Mouse (Mus musculus): ENCODE measurements at regions not wholly inside any gene's neighbourhood (a gene's known extent, or its start where the extent isn't known, plus 50 kb on each side); places are given as distances from the start of the nearest gene placed in this dataset.

- DNase-seq (ENCODE audit: extremely low spot score in 1 of 2, low spot score in 1 of 2), result no peak
These were observed 104.3 kb upstream of the Ankrd50 start for GRCm38 (mm10) chr3:38588966-38589365.

- DNase-seq (ENCODE audit: extremely low spot score in 1 of 2, low spot score in 1 of 2), result no peak
These were observed 100.9 kb upstream of the Ankrd50 start for GRCm38 (mm10) chr3:38585509-38585908.

GRCm38 (mm10) chr3:38579781-38580180 lies 95.1 kb upstream of the Ankrd50 start:
- no peak for DNase-seq (ENCODE audit: extremely low spot score in 1 of 2, low spot score in 1 of 2)

- no peak for DNase-seq (ENCODE audit: extremely low spot score in 1 of 2, low spot score in 1 of 2)
These were observed 93.4 kb upstream of the Ankrd50 start for GRCm38 (mm10) chr3:38577890-38578628.

GRCm38 (mm10) chr3:38573594-38573993 lies 89.0 kb upstream of the Ankrd50 start:
- no peak for DNase-seq (ENCODE audit: extremely low spot score in 1 of 2, low spot score in 1 of 2)

- no peak for DNase-seq (ENCODE audit: extremely low spot score in 1 of 2, low spot score in 1 of 2)
These were observed 87.5 kb upstream of the Ankrd50 start for GRCm38 (mm10) chr3:38572159-38572558.

- DNase-seq (ENCODE audit: extremely low spot score in 1 of 2, low spot score in 1 of 2), result no peak
These were observed 86.6 kb upstream of the Ankrd50 start for GRCm38 (mm10) chr3:38571224-38571623.

GRCm38 (mm10) chr3:38569001-38569400 lies 84.4 kb upstream of the Ankrd50 start:
- no peak for DNase-seq (ENCODE audit: extremely low spot score in 1 of 2, low spot score in 1 of 2)

GRCm38 (mm10) chr3:38568596-38568975 lies 83.9 kb upstream of the Ankrd50 start:
- DNase-seq (ENCODE audit: extremely low spot score in 1 of 2, low spot score in 1 of 2), result no peak

- DNase-seq (ENCODE audit: extremely low spot score in 1 of 2, low spot score in 1 of 2), result no peak
These were observed 83.4 kb upstream of the Ankrd50 start for GRCm38 (mm10) chr3:38567946-38568595.

- no peak for DNase-seq (ENCODE audit: extremely low spot score in 1 of 2, low spot score in 1 of 2)
These were observed 81.9 kb upstream of the Ankrd50 start for GRCm38 (mm10) chr3:38566576-38566975.

GRCm38 (mm10) chr3:38564844-38565243 lies 80.2 kb upstream of the Ankrd50 start:
- no peak for DNase-seq (ENCODE audit: extremely low spot score in 1 of 2, low spot score in 1 of 2)

- no peak for DNase-seq (ENCODE audit: extremely low spot score in 1 of 2, low spot score in 1 of 2)
These were observed 79.7 kb upstream of the Ankrd50 start for GRCm38 (mm10) chr3:38564364-38564763.

GRCm38 (mm10) chr3:38561186-38561585 lies 76.5 kb upstream of the Ankrd50 start:
- DNase-seq (ENCODE audit: extremely low spot score in 1 of 2, low spot score in 1 of 2), result no peak

- no peak for DNase-seq (ENCODE audit: extremely low spot score in 1 of 2, low spot score in 1 of 2)
These were observed 71.3 kb upstream of the Ankrd50 start for GRCm38 (mm10) chr3:38555939-38556338.

- DNase-seq (ENCODE audit: extremely low spot score in 1 of 2, low spot score in 1 of 2), result no peak
These were observed 68.9 kb upstream of the Ankrd50 start for GRCm38 (mm10) chr3:38553470-38554043.

- DNase-seq (ENCODE audit: extremely low spot score in 1 of 2, low spot score in 1 of 2), result no peak
These were observed 62.4 kb upstream of the Ankrd50 start for GRCm38 (mm10) chr3:38547032-38547431.

GRCm38 (mm10) chr3:38545501-38545896 lies 60.9 kb upstream of the Ankrd50 start:
- DNase-seq (ENCODE audit: extremely low spot score in 1 of 2, low spot score in 1 of 2), result no peak

GRCm38 (mm10) chr3:38544718-38545500 lies 60.3 kb upstream of the Ankrd50 start:
- DNase-seq (ENCODE audit: extremely low spot score in 1 of 2, low spot score in 1 of 2), result no peak

GRCm38 (mm10) chr3:38543816-38544215 lies 59.2 kb upstream of the Ankrd50 start:
- DNase-seq (ENCODE audit: extremely low spot score in 1 of 2, low spot score in 1 of 2), result no peak

GRCm38 (mm10) chr3:38541296-38541695 lies 56.7 kb upstream of the Ankrd50 start:
- no peak for DNase-seq (ENCODE audit: extremely low spot score in 1 of 2, low spot score in 1 of 2)
